Mouse (Mus musculus) MEL (cell line): ENCODE measurements around the gene Olfr414.

Experiments
- CTCF ChIP-seq, 3 experiments: IDR thresholded peaks in 2 of 3; conservative IDR thresholded peaks in 1 of 3; 2 replicates each; pipeline ENCODE4 v1.5.1; 2011 to 2012; ENCODE audit warnings: low read length in 3 of 3, low read depth in 2 of 3, mild to moderate bottlenecking in 2 of 3, improper control_type of control experiment in 1 of 3, inconsistent platforms in 1 of 3, mixed read lengths in 1 of 3, moderate library complexity in 1 of 3; ENCODE audit not compliant: control insufficient read depth in 1 of 3, insufficient read depth in 1 of 3, poor library complexity in 1 of 3, severe bottlenecking in 1 of 3
- MAZ ChIP-seq: IDR thresholded peaks from 2 replicates; pipeline ENCODE4 v1.6.1; 2012; ENCODE audit warnings: low read depth, mild to moderate bottlenecking, inconsistent platforms, low read length, improper control_type of control experiment
- POLR2A ChIP-seq, 2 experiments: IDR thresholded peaks; 2 replicates each; pipeline ENCODE4 v1.6.1; 2011 to 2012; ENCODE audit warnings: low read length in 2 of 2, mild to moderate bottlenecking in 2 of 2, control low read depth in 1 of 2, improper control_type of control experiment in 1 of 2, low read depth in 1 of 2, moderate library complexity in 1 of 2; ENCODE audit not compliant: control insufficient read depth in 1 of 2, insufficient read depth in 1 of 2, poor library complexity in 1 of 2

DNA sequence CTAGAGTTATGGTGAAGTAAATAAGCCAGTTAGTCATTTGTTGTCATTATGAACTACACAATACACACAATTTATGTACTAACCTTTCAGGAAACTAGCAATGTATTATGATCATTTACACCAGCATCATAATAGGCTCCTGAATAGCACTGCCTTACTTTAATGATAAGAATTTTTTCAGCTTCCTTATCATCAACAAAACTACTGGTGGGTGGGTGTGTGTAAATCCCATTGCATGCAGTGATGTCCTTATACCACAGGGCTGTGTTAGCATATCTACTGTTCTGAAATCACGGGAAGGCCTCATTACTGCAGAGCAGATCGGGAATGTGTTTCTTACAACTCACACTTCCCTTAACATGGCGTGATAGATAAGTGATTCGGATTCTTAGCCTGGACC is 905 bp upstream of the Olfr414 start:
- no peak for TF ChIP-seq MAZ
- no peak for TF ChIP-seq CTCF (IDR thresholded peaks at IDR 0.05 in 2 of 3, conservative IDR thresholded peaks at IDR 0.05 in 1 of 3; ENCODE audit: control insufficient read depth in 1 of 3, insufficient read depth in 1 of 3, low read depth in 2 of 3, low read length in 3 of 3, poor library complexity in 1 of 3, severe bottlenecking in 1 of 3)
- no peak for TF ChIP-seq POLR2A (IDR thresholded peaks at IDR 0.05; ENCODE audit: control insufficient read depth in 1 of 2, insufficient read depth in 1 of 2, low read depth in 1 of 2, low read length in 2 of 2, poor library complexity in 1 of 2)
